Comparison of ENCODE assay signal across 22 mouse cellular contexts in genomic region chr10:81379809-81380378, GRCm38 (mm10). TPM values are rescaled to one million over a fixed set of nuclear protein-coding genes. Genes with fewer than 3 reads are reported as not detected.
DNase-seq lines count a peak whose midpoint lies in the region; ATAC-seq and TF ChIP-seq lines count a peak whose summit lies in the region.
"Had no signal": no experiment of that assay in that cellular context is flagged by ENCODE, and none has a peak within 500 bp of the region (broad histone marks: within the 10 kb centered on the region; RNA-seq: fewer than 3 reads in every experiment).

No protein-coding gene starts in this region.

- no peak for ATAC-seq in forebrain, embryonic 16.5 days
- ATAC-seq in midbrain, embryonic 13.5 days = no peak
- ATAC-seq in liver, postnatal 0 days = no peak
- ATAC-seq: forebrain, postnatal 0 days; lung, postnatal 0 days had no signal

- no peak for DNase-seq in forebrain, embryonic 10.5 days (ENCODE audit: extremely low spot score, low spot score)
- DNase-seq in midbrain, embryonic 10.5 days (ENCODE audit: low spot score) = no peak
- DNase-seq in limb, embryonic 10.5 days (ENCODE audit: low spot score) = no peak
- no peak for DNase-seq in liver, postnatal 0 days
- no peak for DNase-seq in ovary, adult 18-20 months (ENCODE audit: low spot score)
- DNase-seq: adrenal gland, postnatal 14 days; cerebellum, postnatal 14 days; embryo, embryonic 11 days; forebrain, postnatal 0 days; gastrocnemius, postnatal 14 days; heart, postnatal 36 days; kidney, adult 2 months; left cerebral cortex, postnatal 4 days; midbrain, embryonic 14.5 days; right cerebral cortex, postnatal 4 days; thymus, adult 18-20 months; thymus, postnatal 4 days had no signal

- no peaks in the 10 kb centered on the region for H3K9me3 ChIP-seq in forebrain, embryonic 10.5 days
- H3K9me3 ChIP-seq in forebrain, embryonic 16.5 days (ENCODE audit: control insufficient read depth, low read length) = no peaks in the 10 kb centered on the region
- H3K9me3 ChIP-seq in midbrain, embryonic 10.5 days (replicated peaks) = no peaks in the 10 kb centered on the region
- H3K9me3 ChIP-seq in midbrain, embryonic 13.5 days = no peaks in the 10 kb centered on the region
- no peaks in the 10 kb centered on the region for H3K9me3 ChIP-seq in limb, embryonic 10.5 days (replicated peaks)
- no peaks in the 10 kb centered on the region for H3K9me3 ChIP-seq in liver, postnatal 0 days (ENCODE audit: low read length)
- H3K9me3 ChIP-seq: hindbrain, embryonic 15.5 days; neural tube, embryonic 12.5 days had no signal

- H3K4me1 ChIP-seq in forebrain, embryonic 10.5 days = peaks cover 34% of the 10 kb centered on the region
- H3K4me1 ChIP-seq in forebrain, embryonic 16.5 days (replicated peaks; ENCODE audit: control insufficient read depth, insufficient read depth, low read length) = peaks cover 25% of the 10 kb centered on the region
- peaks cover 36% of the 10 kb centered on the region for H3K4me1 ChIP-seq in midbrain, embryonic 10.5 days
- H3K4me1 ChIP-seq in midbrain, embryonic 13.5 days (replicated peaks) = peaks cover 34% of the 10 kb centered on the region
- H3K4me1 ChIP-seq in limb, embryonic 10.5 days = peaks cover 27% of the 10 kb centered on the region
- peaks cover 40% of the 10 kb centered on the region for H3K4me1 ChIP-seq in liver, postnatal 0 days (ENCODE audit: insufficient read depth)

- H3K27me3 ChIP-seq in forebrain, embryonic 10.5 days (ENCODE audit: poor library complexity, severe bottlenecking) = no peaks in the 10 kb centered on the region
- no peaks in the 10 kb centered on the region for H3K27me3 ChIP-seq in forebrain, embryonic 16.5 days (replicated peaks; ENCODE audit: control insufficient read depth, insufficient read depth, low read length)
- no peaks in the 10 kb centered on the region for H3K27me3 ChIP-seq in midbrain, embryonic 10.5 days (ENCODE audit: low read depth, poor library complexity, severe bottlenecking)
- no peaks in the 10 kb centered on the region for H3K27me3 ChIP-seq in midbrain, embryonic 13.5 days
- H3K27me3 ChIP-seq in limb, embryonic 10.5 days (ENCODE audit: low read depth, poor library complexity, severe bottlenecking) = no peaks in the 10 kb centered on the region
- H3K27me3 ChIP-seq in liver, postnatal 0 days (ENCODE audit: insufficient read depth, low read length) = no peaks in the 10 kb centered on the region
- H3K27me3 ChIP-seq: hindbrain, embryonic 15.5 days; neural tube, embryonic 12.5 days had no signal

- peak overlapping the region; percentile 98 for H3K27ac ChIP-seq in forebrain, embryonic 10.5 days
- H3K27ac ChIP-seq in forebrain, embryonic 16.5 days (ENCODE audit: low read length) = no peak overlapping the region
- H3K27ac ChIP-seq in midbrain, embryonic 10.5 days (replicated peaks) = peak overlapping the region; percentile 97
- no peak overlapping the region for H3K27ac ChIP-seq in midbrain, embryonic 13.5 days
- H3K27ac ChIP-seq in limb, embryonic 10.5 days = peak overlapping the region; percentile 16; the same call in 1 of the 2 replicates
- peak overlapping the region; percentile 97 for H3K27ac ChIP-seq in liver, postnatal 0 days (ENCODE audit: low read depth)
- H3K27ac ChIP-seq: neural tube, embryonic 12.5 days had no signal

- H3K4me3 ChIP-seq in forebrain, embryonic 10.5 days = peak overlapping the region; percentile 92; the same call in 1 of the 2 replicates
- no peak overlapping the region for H3K4me3 ChIP-seq in forebrain, embryonic 16.5 days (replicated peaks; ENCODE audit: low read length)
- H3K4me3 ChIP-seq in midbrain, embryonic 10.5 days = no peak overlapping the region
- H3K4me3 ChIP-seq in midbrain, embryonic 13.5 days (replicated peaks) = no peak overlapping the region
- H3K4me3 ChIP-seq in limb, embryonic 10.5 days = peak overlapping the region; percentile 83; the same call in 1 of the 2 replicates
- H3K4me3 ChIP-seq in liver, postnatal 0 days (ENCODE audit: low read depth, low read length) = no peak overlapping the region

- no peak overlapping the region for H3K9ac ChIP-seq in forebrain, embryonic 16.5 days (replicated peaks; ENCODE audit: low read depth, low read length)
- no peak overlapping the region for H3K9ac ChIP-seq in midbrain, embryonic 13.5 days (replicated peaks)
- H3K9ac ChIP-seq in liver, postnatal 0 days (replicated peaks) = peak overlapping the region; percentile 16; the same call in 1 of the 2 replicates
- H3K9ac ChIP-seq: forebrain, postnatal 0 days had no signal

- no peak for TF ChIP-seq CTCF in liver, postnatal 0 days (IDR thresholded peaks at IDR 0.05; ENCODE audit: low read depth)

- H3K36me3 ChIP-seq in forebrain, embryonic 10.5 days (replicated peaks) = peaks cover 17% of the 10 kb centered on the region
- H3K36me3 ChIP-seq in forebrain, embryonic 16.5 days (ENCODE audit: control insufficient read depth, insufficient read depth) = no peaks in the 10 kb centered on the region
- H3K36me3 ChIP-seq in midbrain, embryonic 10.5 days = peaks cover 19% of the 10 kb centered on the region
- peaks cover 9% of the 10 kb centered on the region for H3K36me3 ChIP-seq in midbrain, embryonic 13.5 days
- H3K36me3 ChIP-seq in limb, embryonic 10.5 days = peaks cover 21% of the 10 kb centered on the region
- H3K36me3 ChIP-seq in liver, postnatal 0 days (replicated peaks; ENCODE audit: insufficient read depth, low read length) = peaks cover 12% of the 10 kb centered on the region
- H3K36me3 ChIP-seq: hindbrain, embryonic 15.5 days had no signal

- H3K4me2 ChIP-seq in forebrain, embryonic 16.5 days (ENCODE audit: low read length) = no peak overlapping the region
- no peak overlapping the region for H3K4me2 ChIP-seq in midbrain, embryonic 13.5 days (replicated peaks)
- H3K4me2 ChIP-seq in liver, postnatal 0 days (ENCODE audit: low read depth, low read length) = peak overlapping the region; percentile 7; the same call in 1 of the 2 replicates

- TF ChIP-seq EP300 in liver, postnatal 0 days (IDR thresholded peaks at IDR 0.05; ENCODE audit: low read depth) = no peak

- 93% methylated on average over 6 of the region's 6 CpGs for WGBS in forebrain, embryonic 10.5 days
- WGBS in forebrain, embryonic 16.5 days = 89% methylated on average over 6 of the region's 6 CpGs
- WGBS in midbrain, embryonic 10.5 days = 90% methylated on average over 6 of the region's 6 CpGs
- WGBS in midbrain, embryonic 13.5 days = 93% methylated on average over 6 of the region's 6 CpGs
- WGBS in limb, embryonic 10.5 days = 93% methylated on average over 6 of the region's 6 CpGs
- 69% methylated on average over 6 of the region's 6 CpGs for WGBS in liver, postnatal 0 days (ENCODE audit: insufficient replicate concordance)

RNA-seq across cellular contexts. Expression of gene Fzr1, which starts 1.6 kb away (rescaled TPM):
- 135 and 139 TPM in 2 replicates for polyA plus RNA-seq in forebrain, embryonic 10.5 days (2016; fragmentation: Nextera tagmentation; extraction: Ambion mirVana)
- polyA plus RNA-seq in forebrain, embryonic 16.5 days (2015; fragmentation: Nextera tagmentation; extraction: Ambion mirVana) = 121 and 133 TPM in 2 replicates
- 138 and 146 TPM in 2 replicates for polyA plus RNA-seq in midbrain, embryonic 10.5 days (2016; fragmentation: Nextera tagmentation; extraction: Ambion mirVana)
- polyA plus RNA-seq in midbrain, embryonic 13.5 days (2015; fragmentation: Nextera tagmentation; extraction: Ambion mirVana) = 127 and 133 TPM in 2 replicates
- 134 and 148 TPM in 2 replicates for polyA plus RNA-seq in limb, embryonic 10.5 days (2016; fragmentation: Nextera tagmentation; extraction: Ambion mirVana)
- polyA plus RNA-seq in liver, postnatal 0 days (2015; fragmentation: Nextera tagmentation; extraction: Ambion mirVana) = 69.7 and 74.6 TPM in 2 replicates

RNA-seq across cellular contexts. Expression of gene Dohh, which starts 4.3 kb away (rescaled TPM):
- polyA plus RNA-seq in forebrain, embryonic 10.5 days (2016; fragmentation: Nextera tagmentation; extraction: Ambion mirVana) = 96.8 and 97.9 TPM in 2 replicates
- polyA plus RNA-seq in forebrain, embryonic 16.5 days (2015; fragmentation: Nextera tagmentation; extraction: Ambion mirVana) = 86.0 and 91.0 TPM in 2 replicates
- 93.4 and 98.7 TPM in 2 replicates for polyA plus RNA-seq in midbrain, embryonic 10.5 days (2016; fragmentation: Nextera tagmentation; extraction: Ambion mirVana)
- 73.5 TPM in 2 replicates for polyA plus RNA-seq in midbrain, embryonic 13.5 days (2015; fragmentation: Nextera tagmentation; extraction: Ambion mirVana)
- 101 and 115 TPM in 2 replicates for polyA plus RNA-seq in limb, embryonic 10.5 days (2016; fragmentation: Nextera tagmentation; extraction: Ambion mirVana)
- polyA plus RNA-seq in liver, postnatal 0 days (2015; fragmentation: Nextera tagmentation; extraction: Ambion mirVana) = 39.3 and 42.1 TPM in 2 replicates

RNA-seq across cellular contexts. Expression of gene Gm48551, which starts 4.4 kb away (rescaled TPM):
- polyA plus RNA-seq in forebrain, embryonic 10.5 days (2016; fragmentation: Nextera tagmentation; extraction: Ambion mirVana) = 2.6 and 3.1 TPM in 2 replicates
- polyA plus RNA-seq in forebrain, embryonic 16.5 days (2015; fragmentation: Nextera tagmentation; extraction: Ambion mirVana) = 6.2 and 8.8 TPM in 2 replicates
- 2.9 and 3.4 TPM in 2 replicates for polyA plus RNA-seq in midbrain, embryonic 10.5 days (2016; fragmentation: Nextera tagmentation; extraction: Ambion mirVana)
- 6.9 and 7.2 TPM in 2 replicates for polyA plus RNA-seq in midbrain, embryonic 13.5 days (2015; fragmentation: Nextera tagmentation; extraction: Ambion mirVana)
- 3.8 and 4.2 TPM in 2 replicates for polyA plus RNA-seq in limb, embryonic 10.5 days (2016; fragmentation: Nextera tagmentation; extraction: Ambion mirVana)
- 0.40 and 0.70 TPM in 2 replicates for polyA plus RNA-seq in liver, postnatal 0 days (2015; fragmentation: Nextera tagmentation; extraction: Ambion mirVana)

RNA-seq across cellular contexts. Expression of gene Gm48552, which starts 8.9 kb away (rescaled TPM):
- polyA plus RNA-seq in forebrain, embryonic 10.5 days (2016; fragmentation: Nextera tagmentation; extraction: Ambion mirVana) = 0.78 and 1.4 TPM in 2 replicates
- 1.0 and 2.2 TPM in 2 replicates for polyA plus RNA-seq in forebrain, embryonic 16.5 days (2015; fragmentation: Nextera tagmentation; extraction: Ambion mirVana)
- 1.7 and 2.9 TPM in 2 replicates for polyA plus RNA-seq in midbrain, embryonic 10.5 days (2016; fragmentation: Nextera tagmentation; extraction: Ambion mirVana)
- polyA plus RNA-seq in midbrain, embryonic 13.5 days (2015; fragmentation: Nextera tagmentation; extraction: Ambion mirVana) = 1.2 and 2.1 TPM in 2 replicates
- 1.4 and 1.5 TPM in 2 replicates for polyA plus RNA-seq in limb, embryonic 10.5 days (2016; fragmentation: Nextera tagmentation; extraction: Ambion mirVana)
- not detected in 2 replicates for polyA plus RNA-seq in liver, postnatal 0 days (2015; fragmentation: Nextera tagmentation; extraction: Ambion mirVana)

RNA-seq across cellular contexts. Expression of gene Smim24, which starts 13.0 kb away (rescaled TPM):
- 1.6 and 1.9 TPM in 2 replicates for polyA plus RNA-seq in forebrain, embryonic 10.5 days (2016; fragmentation: Nextera tagmentation; extraction: Ambion mirVana)
- 1.2 and 1.8 TPM in 2 replicates for polyA plus RNA-seq in forebrain, embryonic 16.5 days (2015; fragmentation: Nextera tagmentation; extraction: Ambion mirVana)
- 1.7 and 2.3 TPM in 2 replicates for polyA plus RNA-seq in midbrain, embryonic 10.5 days (2016; fragmentation: Nextera tagmentation; extraction: Ambion mirVana)
- polyA plus RNA-seq in midbrain, embryonic 13.5 days (2015; fragmentation: Nextera tagmentation; extraction: Ambion mirVana) = 1.4 and 1.9 TPM in 2 replicates
- 1.9 and 2.9 TPM in 2 replicates for polyA plus RNA-seq in limb, embryonic 10.5 days (2016; fragmentation: Nextera tagmentation; extraction: Ambion mirVana)
- 1.7 and 2.0 TPM in 2 replicates for polyA plus RNA-seq in liver, postnatal 0 days (2015; fragmentation: Nextera tagmentation; extraction: Ambion mirVana)

Comparison
In these comparisons a context has a peak if more than half of its experiments do, and no peak if none do; other contexts are left out.
1. H3K27ac ChIP-seq: peak in forebrain, embryonic 10.5 days (single experiment), midbrain, embryonic 10.5 days (single experiment), limb, embryonic 10.5 days (single experiment) and liver, postnatal 0 days (single experiment); none in forebrain, embryonic 16.5 days (single experiment) and midbrain, embryonic 13.5 days (single experiment).
2. H3K4me3 ChIP-seq: peak in forebrain, embryonic 10.5 days (single experiment) and limb, embryonic 10.5 days (single experiment); none in forebrain, embryonic 16.5 days (single experiment), midbrain, embryonic 10.5 days (single experiment), midbrain, embryonic 13.5 days (single experiment) and liver, postnatal 0 days (single experiment).